Mouse (Mus musculus) liver, embryonic 14.5 days (tissue): ENCODE data around the gene Tstd2. TPM values are rescaled to one million over a fixed set of nuclear protein-coding genes. Genes with fewer than 3 reads are reported as not detected.

Experiments
- ATAC-seq: fragments of 200-750 bp; cut with Nextera tagmentation; 2 replicates; pipeline ENCODE4 v1.8.0; 2017; ENCODE audit warnings: moderate number of reproducible peaks, mild to moderate bottlenecking, moderate library complexity; ENCODE audit not compliant: insufficient read depth
- DNase-seq, 3 experiments: peaks; one replicate each; pipeline ENCODE4 v3.0.0-alpha.2; 2012 to 2013; ENCODE audit warnings: low read depth in 3 of 3, low spot score in 3 of 3
- H3K27ac ChIP-seq: fragments of 300-500 bp; sonication (generic); 2 replicates; pipeline ENCODE4 v1.5.1; 2014; ENCODE audit warnings: moderate library complexity, mild to moderate bottlenecking, control low read depth, inconsistent platforms
- H3K27me3 ChIP-seq: fragments of 300-500 bp; sonication (generic); 2 replicates; pipeline ENCODE4 v1.6.1; 2014; ENCODE audit warnings: mild to moderate bottlenecking, low read length, moderate library complexity; ENCODE audit not compliant: control insufficient read depth, insufficient read depth
- H3K36me3 ChIP-seq: fragments of 300-500 bp; sonication (generic); replicated peaks from 2 replicates; pipeline ENCODE4 v1.6.1; 2014; ENCODE audit warnings: low read depth; ENCODE audit not compliant: control insufficient read depth, insufficient read depth
- H3K4me1 ChIP-seq, 2 experiments: fragments of 200-500 bp in 1 of 2; fragments of 300-500 bp in 1 of 2; sonication (generic) in 1 of 2; replicated peaks; 2 replicates each; pipeline ENCODE4 v1.6.1; 2012 to 2014; ENCODE audit warnings: antibody characterized with exemption in 1 of 2, inconsistent platforms in 1 of 2, low read length in 1 of 2; ENCODE audit not compliant: control insufficient read depth in 2 of 2, insufficient read depth in 2 of 2
- H3K4me2 ChIP-seq: fragments of 300-500 bp; sonication (generic); 2 replicates; pipeline ENCODE4 v1.6.1; 2014; ENCODE audit warnings: low read depth, mild to moderate bottlenecking, control low read depth, moderate library complexity
- H3K4me3 ChIP-seq, 2 experiments: fragments of 200-500 bp in 1 of 2; fragments of 300-500 bp in 1 of 2; sonication (generic) in 1 of 2; 2 replicates each; pipeline ENCODE4 v1.5.1; 2012 to 2014; ENCODE audit warnings: low read depth in 2 of 2, low read length in 2 of 2, mild to moderate bottlenecking in 2 of 2, control low read depth in 1 of 2, inconsistent platforms in 1 of 2, moderate library complexity in 1 of 2; ENCODE audit not compliant: insufficient read depth in 1 of 2
- H3K9ac ChIP-seq: fragments of 300-500 bp; sonication (generic); replicated peaks from 2 replicates; pipeline ENCODE4 v1.6.1; 2014; ENCODE audit warnings: mild to moderate bottlenecking, control low read depth, moderate library complexity
- H3K9me3 ChIP-seq: fragments of 300-500 bp; sonication (generic); 2 replicates; pipeline ENCODE4 v1.6.1; 2016; ENCODE audit warnings: low read length, mixed read lengths; ENCODE audit not compliant: control insufficient read depth
- CTCF ChIP-seq: IDR thresholded peaks from 2 replicates; pipeline ENCODE4 v1.5.1; 2016; ENCODE audit warnings: antibody characterized with exemption, low read depth, control low read depth
- EP300 ChIP-seq: IDR thresholded peaks from 2 replicates; pipeline ENCODE4 v1.6.1; 2016; ENCODE audit warnings: antibody characterized with exemption, low read depth
- WGBS: fragments of 180-500 bp; shearing (Covaris S2); extraction: QIAGEN DNeasy Blood & Tissue Kit; methylation state at CpG from one replicate; pipeline ENCODE4 v1.1.7; 2014; ENCODE audit not compliant: insufficient replicate concordance; 5-methylcytosine and 5-hydroxymethylcytosine counted together
- polyA plus RNA-seq, 2 experiments: library from polyadenylated mRNA; depleted of rRNA in 1 of 2; stranded (reverse) in 1 of 2; unstranded in 1 of 2; fragments of >200 nt; fragmentation: Nextera tagmentation in 1 of 2; extraction: Ambion mirVana in 1 of 2; gene quantifications; 2 replicates each; pipeline versions ENCODE4 v1.2.1 to v1.2.3; 2012 to 2014

The Tstd2 gene
- polyA plus RNA-seq, 2 experiments = 3.8 to 6.0 TPM

- Histone ChIP-seq H3K4me1 (no peaks in the 10 kb centered on the region), H3K9ac (no peak overlapping the region), H3K4me3 (no peak overlapping the region), H3K4me2 (no peak overlapping the region), H3K27me3 (no peaks in the 10 kb centered on the region), H3K27ac (no peak overlapping the region), H3K9me3 (no peaks in the 10 kb centered on the region), H3K36me3 (peaks cover 54% of the 10 kb centered on the region)
- 83% methylated on average over 5 of the region's 5 CpGs for WGBS
- DNase-seq (no peak), ATAC-seq (no peak)
- no peak for TF ChIP-seq CTCF
- no peak for TF ChIP-seq EP300
These were observed 27.3 kb upstream of the Tstd2 start for GRCm38 (mm10) chr4:46165831-46166230.

GRCm38 (mm10) chr4:46164027-46164426 is 25.5 kb upstream of the Tstd2 start:
- Histone ChIP-seq H3K9me3 (no peaks in the 10 kb centered on the region), H3K27me3 (no peaks in the 10 kb centered on the region), H3K4me1 (no peaks in the 10 kb centered on the region), H3K4me3 (no peak overlapping the region), H3K36me3 (peaks cover 48% of the 10 kb centered on the region), H3K9ac (no peak overlapping the region), H3K4me2 (no peak overlapping the region), H3K27ac (no peak overlapping the region)
- DNase-seq = no peak
- no peak for TF ChIP-seq CTCF
- no peak for TF ChIP-seq EP300
- no peak for ATAC-seq
- 62% methylated on average over 2 of the region's 2 CpGs for WGBS

- peaks cover 51% of the 10 kb centered on the region for H3K36me3 ChIP-seq
- no peaks in the 10 kb centered on the region for H3K27me3 ChIP-seq
- WGBS = 82% methylated on average over 12 of the region's 12 CpGs
- H3K27ac ChIP-seq = no peak overlapping the region
- no peak for ATAC-seq
- H3K9ac ChIP-seq = no peak overlapping the region
- no peak for TF ChIP-seq CTCF
- TF ChIP-seq EP300 = no peak
- H3K4me3 ChIP-seq = no peak overlapping the region
- no peaks in the 10 kb centered on the region for H3K4me1 ChIP-seq
- no peak for DNase-seq
- no peaks in the 10 kb centered on the region for H3K9me3 ChIP-seq
- no peak overlapping the region for H3K4me2 ChIP-seq
These were observed 13.5 kb upstream of the Tstd2 start for GRCm38 (mm10) chr4:46151903-46152544.

GRCm38 (mm10) chr4:46146881-46147280 is 8.4 kb upstream of the Tstd2 start:
- H3K9ac ChIP-seq = no peak overlapping the region
- 84% methylated on average over 1 of the region's 1 CpGs for WGBS
- no peaks in the 10 kb centered on the region for H3K27me3 ChIP-seq
- no peak overlapping the region for H3K4me3 ChIP-seq
- H3K9me3 ChIP-seq = no peaks in the 10 kb centered on the region
- H3K4me2 ChIP-seq = no peak overlapping the region
- peaks cover 21% of the 10 kb centered on the region for H3K36me3 ChIP-seq
- no peak for DNase-seq
- no peaks in the 10 kb centered on the region for H3K4me1 ChIP-seq
- ATAC-seq = no peak
- H3K27ac ChIP-seq = no peak overlapping the region
- no peak for TF ChIP-seq CTCF
- TF ChIP-seq EP300 = no peak

- no peak overlapping the region for H3K4me2 ChIP-seq
- TF ChIP-seq CTCF (peak; percentile 79), EP300 (no peak)
- H3K4me1 ChIP-seq = peaks cover 5 to 9% of the 10 kb centered on the region in 2 experiments
- ATAC-seq (no peak), DNase-seq (peak in 2 of 3 experiments; percentile 23 to 31)
- H3K36me3 ChIP-seq = peaks cover 6% of the 10 kb centered on the region
- WGBS = 68% methylated on average over 3 of the region's 3 CpGs
- no peaks in the 10 kb centered on the region for H3K27me3 ChIP-seq
- no peak overlapping the region for H3K4me3 ChIP-seq
- no peak overlapping the region for H3K9ac ChIP-seq
- H3K27ac ChIP-seq = no peak overlapping the region
- no peaks in the 10 kb centered on the region for H3K9me3 ChIP-seq
These were observed 5.8 kb upstream of the Tstd2 start for GRCm38 (mm10) chr4:46144323-46144722.
